Mouse (Mus musculus) stomach, postnatal 0 days (tissue): ENCODE data around the gene Aagab.

ENCODE experiments used
- CTCF ChIP-seq: IDR thresholded peaks from 2 replicates; pipeline ENCODE4 v1.5.1; 2016; ENCODE audit warnings: antibody characterized with exemption, low read depth, mild to moderate bottlenecking, moderate library complexity
- EP300 ChIP-seq: optimal IDR thresholded peaks from 2 replicates; pipeline ENCODE3; 2016; ENCODE audit warnings: antibody characterized with exemption

- TF ChIP-seq CTCF (no peak), EP300 (no peak)
These were observed 52.1 kb downstream of the Aagab start for GRCm38 (mm10) chr9:63654575-63654974.
